Comparison of ENCODE assay signal across 17 mouse cellular contexts in genomic region chr14:75855263-75855992, GRCm38 (mm10). TPM values are rescaled to one million over a fixed set of nuclear protein-coding genes. Genes with fewer than 3 reads are reported as not detected.
A peak's percentile ranks its signal among the peaks of the same experiment; 100 is the strongest.
DNase-seq lines count a peak whose midpoint lies in the region; ATAC-seq and TF ChIP-seq lines count a peak whose summit lies in the region.
"Had no signal": no experiment of that assay in that cellular context is flagged by ENCODE, and none has a peak within 500 bp of the region (broad histone marks: within the 10 kb centered on the region; RNA-seq: fewer than 3 reads in every experiment).

No protein-coding gene starts in this region.

- H3K9me3 ChIP-seq in embryonic facial prominence, embryonic 12.5 days: no peaks in the 10 kb centered on the region
- H3K9me3 ChIP-seq in forebrain, embryonic 10.5 days: no peaks in the 10 kb centered on the region
- H3K9me3 ChIP-seq: G1E; kidney, embryonic 15.5 days; neural tube, embryonic 13.5 days had no signal

- TF ChIP-seq CTCF in layer of hippocampus, adult 2 months (conservative IDR thresholded peaks at IDR 0.05): no peak
- no peak for TF ChIP-seq CTCF in C2C12 (IDR thresholded peaks at IDR 0.05; ENCODE audit: control insufficient read depth, insufficient read depth, insufficient read length)

- WGBS in embryonic facial prominence, embryonic 12.5 days: 46% methylated on average over 17 of the region's 17 CpGs
- WGBS in forebrain, embryonic 10.5 days: 69% methylated on average over 17 of the region's 17 CpGs

- peak overlapping the region; percentile 37 for H3ac ChIP-seq in C2C12 (ENCODE audit: control insufficient read depth, insufficient read length, low read depth)

- peak; percentile 62 for ATAC-seq in frontal cortex, adult (ENCODE audit: low TSS enrichment)
- 0 out of 2 replicates have a peak, but pooled peaks have one; percentile 30 for ATAC-seq in embryonic facial prominence, embryonic 12.5 days (ENCODE audit: insufficient number of reproducible peaks, insufficient read depth, low FRiP score, low TSS enrichment)

- peaks cover 10% of the 10 kb centered on the region for H3K79me2 ChIP-seq in C2C12 (ENCODE audit: control insufficient read depth, insufficient read depth)

- no peak overlapping the region for H3K4me2 ChIP-seq in embryonic facial prominence, embryonic 12.5 days (replicated peaks)
- H3K4me2 ChIP-seq: kidney, embryonic 15.5 days; lung, embryonic 14.5 days; neural tube, embryonic 13.5 days had no signal

- no peak overlapping the region for H3K9ac ChIP-seq in embryonic facial prominence, embryonic 12.5 days
- H3K9ac ChIP-seq: kidney, embryonic 15.5 days; lung, embryonic 14.5 days; neural tube, embryonic 13.5 days had no signal

- no peaks in the 10 kb centered on the region for H3K27me3 ChIP-seq in C2C12 (ENCODE audit: control insufficient read depth, insufficient read depth, insufficient read length)
- H3K27me3 ChIP-seq in embryonic facial prominence, embryonic 12.5 days: no peaks in the 10 kb centered on the region
- no peaks in the 10 kb centered on the region for H3K27me3 ChIP-seq in forebrain, embryonic 10.5 days (ENCODE audit: poor library complexity, severe bottlenecking)
- H3K27me3 ChIP-seq: kidney, embryonic 15.5 days; megakaryocyte, embryonic 14.5 days; neural tube, embryonic 13.5 days had no signal

- DNase-seq in frontal cortex, postnatal 36 days (ENCODE audit: low spot score in 2 of 2): no peak
- peak in 1 of 2 experiments; percentile 60 for DNase-seq in layer of hippocampus, adult 2 months (ENCODE audit: low spot score in 2 of 2)
- DNase-seq in layer of hippocampus, postnatal 10 days (ENCODE audit: low spot score in 2 of 2): no peak
- DNase-seq in forebrain, embryonic 10.5 days (ENCODE audit: extremely low spot score, low spot score): no peak
- no peak for DNase-seq in spleen, postnatal 14 days (ENCODE audit: low spot score in 2 of 2)
- DNase-seq: adrenal gland, postnatal 25 days; cerebellum, postnatal 14 days; heart, postnatal 36 days; lung, embryonic 14.5 days; thymus, adult 18-20 months had no signal

- peaks cover 17% of the 10 kb centered on the region for H3K36me3 ChIP-seq in C2C12 (ENCODE audit: control insufficient read depth, insufficient read depth)
- peaks cover 10% of the 10 kb centered on the region for H3K36me3 ChIP-seq in embryonic facial prominence, embryonic 12.5 days
- peaks cover 39% of the 10 kb centered on the region for H3K36me3 ChIP-seq in forebrain, embryonic 10.5 days (replicated peaks)

- H3K27ac ChIP-seq in layer of hippocampus, adult 2 months: peak overlapping the region; percentile 72
- H3K27ac ChIP-seq in embryonic facial prominence, embryonic 12.5 days: no peak overlapping the region
- H3K27ac ChIP-seq in forebrain, embryonic 10.5 days: no peak overlapping the region
- H3K27ac ChIP-seq: kidney, embryonic 15.5 days; neural tube, embryonic 13.5 days had no signal

- H3K4me1 ChIP-seq in embryonic facial prominence, embryonic 12.5 days: no peaks in the 10 kb centered on the region
- peaks cover 9% of the 10 kb centered on the region for H3K4me1 ChIP-seq in forebrain, embryonic 10.5 days
- H3K4me1 ChIP-seq: neural tube, embryonic 13.5 days had no signal

- H3K4me3 ChIP-seq in layer of hippocampus, adult 2 months: no peak overlapping the region
- H3K4me3 ChIP-seq in C2C12 (ENCODE audit: insufficient read depth, poor library complexity, severe bottlenecking): no peak overlapping the region
- H3K4me3 ChIP-seq in embryonic facial prominence, embryonic 12.5 days: no peak overlapping the region
- no peak overlapping the region for H3K4me3 ChIP-seq in forebrain, embryonic 10.5 days
- H3K4me3 ChIP-seq: kidney, embryonic 15.5 days; megakaryocyte, embryonic 14.5 days; neural tube, embryonic 13.5 days had no signal

- H3K79me3 ChIP-seq in C2C12 (ENCODE audit: low read depth): peaks cover 3% of the 10 kb centered on the region

TF ChIP-seq in C2C12, 6 proteins besides CTCF, POLR2A, EP300 and RAD21:
- TF ChIP-seq MYOD1 (IDR thresholded peaks at IDR 0.05; ENCODE audit: control insufficient read depth, insufficient read length, low read depth): peak; percentile 99
- TF ChIP-seq USF1 (IDR thresholded peaks at IDR 0.05; ENCODE audit: low read depth): peak; percentile 14
- no peak for TF ChIP-seq FOSL1 (IDR thresholded peaks at IDR 0.05; ENCODE audit: insufficient read depth, low read length, poor library complexity, severe bottlenecking)
- TF ChIP-seq CEBPB (IDR thresholded peaks at IDR 0.05; ENCODE audit: low read depth): no peak
- TF ChIP-seq MAX (IDR thresholded peaks at IDR 0.05): peak; percentile 26

RNA-seq across cellular contexts. Expression of gene Tpt1, which starts 10.5 kb away (rescaled TPM):
- total RNA-seq in layer of hippocampus, adult 2 months (2021): 1,000 to 10,000 TPM in 1 of 2 experiments, 100 to 1,000 TPM in 1; 932 to 1,022 TPM
- 1,000 to 10,000 TPM; 1,133 to 1,398 TPM for total RNA-seq in layer of hippocampus, postnatal 10 days (2021)
- 5,697 TPM for polyA plus RNA-seq in C2C12 (2012; fragmentation: generic; extraction: Trizol)
- 956 and 977 TPM in 2 replicates for polyA plus RNA-seq in embryonic facial prominence, embryonic 12.5 days (2016; fragmentation: Nextera tagmentation; extraction: Ambion mirVana)
- polyA plus RNA-seq in forebrain, embryonic 10.5 days (2016; fragmentation: Nextera tagmentation; extraction: Ambion mirVana): 885 and 915 TPM in 2 replicates
